Comparison of ENCODE assay signal across 8 mouse cellular contexts in genomic region chr17:25083444-25083931, GRCm38 (mm10). TPM values are rescaled to one million over a fixed set of nuclear protein-coding genes. Genes with fewer than 3 reads are reported as not detected.
DNase-seq lines count a peak whose midpoint lies in the region; ATAC-seq and TF ChIP-seq lines count a peak whose summit lies in the region.

Tmem204 (minus strand) TSS chr17:25083591.

- no peaks in the 10 kb centered on the region for H3K9me3 ChIP-seq in heart, embryonic 14.5 days (ENCODE audit: control insufficient read depth, low read length)

- peak; percentile 41; the same call in 1 of the 2 replicates for TF ChIP-seq CTCF in embryonic fibroblast, embryonic 13.5 days (IDR thresholded peaks at IDR 0.05; ENCODE audit: borderline replicate concordance, insufficient read depth, low read length)

- H3K4me3 ChIP-seq in embryonic fibroblast, embryonic 13.5 days (ENCODE audit: insufficient read depth, low read length): no peak within 1 kb of the TSS
- H3K4me3 ChIP-seq in heart, embryonic 14.5 days (ENCODE audit: control insufficient read depth in 1 of 2, insufficient read depth in 1 of 2, low read depth in 1 of 2, low read length in 2 of 2): no peak within 1 kb of the TSS

- no peak within 1 kb of the TSS; the same call in 1 of the 2 replicates for H3K9ac ChIP-seq in heart, embryonic 14.5 days (ENCODE audit: low read length)

- peak within 1 kb of the TSS; percentile 60; the same call in 1 of the 2 replicates for H3K4me2 ChIP-seq in heart, embryonic 14.5 days (ENCODE audit: low read length)

- H3K4me1 ChIP-seq in embryonic fibroblast, embryonic 13.5 days (ENCODE audit: control insufficient read depth, insufficient read depth, low read length): peaks cover 36% of the 10 kb centered on the region
- H3K4me1 ChIP-seq in heart, embryonic 14.5 days (ENCODE audit: control insufficient read depth in 2 of 2, insufficient read depth in 2 of 2, low read length in 2 of 2): peaks cover 33 to 40% of the 10 kb centered on the region in 2 experiments

- no peak for DNase-seq in frontal cortex, adult 2 months (ENCODE audit: extremely low spot score in 1 of 2, low spot score in 1 of 2)
- peak; percentile 85 for DNase-seq in kidney, postnatal 10 days
- peak; percentile 74 to 90 for DNase-seq in lung, postnatal 4 days
- peak; percentile 35 for DNase-seq in urinary bladder, postnatal 25 days (ENCODE audit: low spot score)
- no peak for DNase-seq in layer of hippocampus, adult 11-12 months (ENCODE audit: low spot score)

- peak within 1 kb of the TSS; percentile 95 for H3K27ac ChIP-seq in embryonic fibroblast, embryonic 13.5 days (ENCODE audit: insufficient read depth, low read length)
- peak within 1 kb of the TSS; percentile 78 to 81 for H3K27ac ChIP-seq in heart, embryonic 14.5 days (replicated peaks in 1 of 2; ENCODE audit: control insufficient read depth in 1 of 2, insufficient read depth in 1 of 2, low read depth in 2 of 2, low read length in 2 of 2)

- H3K36me3 ChIP-seq in heart, embryonic 14.5 days (ENCODE audit: control insufficient read depth, insufficient read depth, low read length): 0 out of 2 replicates have a peak, but pooled peaks cover 6% of the 10 kb centered on the region

- WGBS in heart, embryonic 14.5 days: 3% methylated on average over 7 of the region's 7 CpGs

- H3K27me3 ChIP-seq in heart, embryonic 14.5 days (ENCODE audit: control insufficient read depth, insufficient read depth, low read length): no peaks in the 10 kb centered on the region

- ATAC-seq in frontal cortex, adult (ENCODE audit: low TSS enrichment): no peak
- peak; percentile 75 for ATAC-seq in heart, embryonic 14.5 days (ENCODE audit: insufficient number of reproducible peaks, insufficient read depth, low FRiP score, low read depth)

- peak; percentile 44 for TF ChIP-seq POLR2A in embryonic fibroblast, embryonic 13.5 days (IDR thresholded peaks at IDR 0.05; ENCODE audit: low read depth, low read length)

RNA-seq across cellular contexts. Expression of gene Tmem204, which starts in this region (rescaled TPM):
- polyA plus RNA-seq in frontal cortex, adult 2 months (2012; rRNA removed): 16.2 and 16.3 TPM in 2 replicates
- 0.63 and 1.0 TPM in 2 replicates for polyA plus RNA-seq in embryonic fibroblast, embryonic 13.5 days (2011; ENCODE audit: insufficient read length, low read depth, missing spikeins)
- 19.5 and 23.4 TPM in 2 replicates for polyA plus RNA-seq in heart, embryonic 14.5 days (2014; fragmentation: Nextera tagmentation; extraction: Ambion mirVana)

Comparison
In these comparisons a context has a peak if more than half of its experiments do, and no peak if none do; other contexts are left out.
1. DNase-seq: peak in kidney, postnatal 10 days (single experiment), lung, postnatal 4 days (2 of 2) and urinary bladder, postnatal 25 days (single experiment); none in frontal cortex, adult 2 months (0 of 2) and layer of hippocampus, adult 11-12 months (single experiment).